In genomic region chr8:47243016-47243630, GRCm38 (mm10) we compare ENCODE assay signal across 8 mouse cellular contexts.
A peak's percentile ranks its signal among the peaks of the same experiment; 100 is the strongest.
DNase-seq lines count a peak whose midpoint lies in the region; ATAC-seq lines count a peak whose summit lies in the region.

No protein-coding gene starts in this region.

- H3K27ac ChIP-seq in embryonic facial prominence, embryonic 15.5 days (replicated peaks) = peak overlapping the region; percentile 79
- H3K27ac ChIP-seq in hindbrain, embryonic 16.5 days (ENCODE audit: low read depth, low read length) = peak overlapping the region; percentile 89
- no peak overlapping the region for H3K27ac ChIP-seq in macrophage

- DNase-seq in left cerebral cortex, postnatal 4 days = peak; percentile 41
- no peak for DNase-seq in left cerebral cortex, postnatal 36 days (ENCODE audit: low spot score in 2 of 2)
- DNase-seq in right cerebral cortex, adult 18-20 months = no peak
- no peak for DNase-seq in thymus, postnatal 4 days

- intact Hi-C loops in left cerebral cortex, postnatal 4 days (cut with DNase I) = no loop called here
- intact Hi-C loops in left cerebral cortex, postnatal 36 days (cut with DNase I) = no loop called here

- ATAC-seq in embryonic facial prominence, embryonic 15.5 days (ENCODE audit: insufficient number of reproducible peaks, low FRiP score, low TSS enrichment, low read depth) = peak; percentile 76; the same call in 1 of the 2 replicates
- ATAC-seq in hindbrain, embryonic 16.5 days = peak; percentile 67
- no peak for ATAC-seq in megakaryocyte-erythroid progenitor cell, adult 5-6 weeks (replicated peaks; ENCODE audit: low FRiP score, low TSS enrichment, poor library complexity, severe bottlenecking)

- no peak overlapping the region for H3K9ac ChIP-seq in embryonic facial prominence, embryonic 15.5 days
- H3K9ac ChIP-seq in hindbrain, embryonic 16.5 days (ENCODE audit: low read depth, low read length) = peak overlapping the region; percentile 51

- H3K36me3 ChIP-seq in embryonic facial prominence, embryonic 15.5 days = no peaks in the 10 kb centered on the region
- H3K36me3 ChIP-seq in hindbrain, embryonic 16.5 days (ENCODE audit: control insufficient read depth, insufficient read depth, low read length) = no peaks in the 10 kb centered on the region
- H3K36me3 ChIP-seq in macrophage (ENCODE audit: inconsistent target) = no peaks in the 10 kb centered on the region

- no peaks in the 10 kb centered on the region for H3K9me3 ChIP-seq in embryonic facial prominence, embryonic 15.5 days (replicated peaks)
- H3K9me3 ChIP-seq in hindbrain, embryonic 16.5 days (ENCODE audit: control insufficient read depth, low read length) = no peaks in the 10 kb centered on the region

- peaks cover 34% of the 10 kb centered on the region for H3K4me1 ChIP-seq in embryonic facial prominence, embryonic 15.5 days
- peaks cover 39% of the 10 kb centered on the region for H3K4me1 ChIP-seq in hindbrain, embryonic 16.5 days (ENCODE audit: control insufficient read depth, insufficient read depth, low read depth, low read length)

- no peaks in the 10 kb centered on the region for H3K27me3 ChIP-seq in embryonic facial prominence, embryonic 15.5 days
- no peaks in the 10 kb centered on the region for H3K27me3 ChIP-seq in hindbrain, embryonic 16.5 days (replicated peaks; ENCODE audit: control insufficient read depth, insufficient read depth, low read length)

- WGBS in embryonic facial prominence, embryonic 15.5 days = 26% methylated on average over 8 of the region's 8 CpGs
- WGBS in hindbrain, embryonic 16.5 days = 16% methylated on average over 8 of the region's 8 CpGs
- WGBS in macrophage (ENCODE audit: missing documents) = 31% methylated on average over 8 of the region's 8 CpGs

- H3K4me2 ChIP-seq in embryonic facial prominence, embryonic 15.5 days (replicated peaks) = peak overlapping the region; percentile 57
- peak overlapping the region; percentile 66 for H3K4me2 ChIP-seq in hindbrain, embryonic 16.5 days (ENCODE audit: low read length)

- H3K79me2 ChIP-seq in macrophage (ENCODE audit: inconsistent target) = no peaks in the 10 kb centered on the region

- peak overlapping the region; percentile 37 for H3K4me3 ChIP-seq in embryonic facial prominence, embryonic 15.5 days (replicated peaks)
- peak overlapping the region; percentile 40 for H3K4me3 ChIP-seq in hindbrain, embryonic 16.5 days (ENCODE audit: low read length)
- peak overlapping the region; percentile 3; the same call in 1 of the 2 replicates for H3K4me3 ChIP-seq in macrophage (ENCODE audit: inconsistent target)
